Mouse (Mus musculus): ENCODE results near the gene Crabp2. TPM values are rescaled to one million over a fixed set of nuclear protein-coding genes. Genes with fewer than 3 reads are reported as not detected.
A peak's percentile ranks its signal among the peaks of the same experiment; 100 is the strongest.

Gene Crabp2
- polyA plus RNA-seq, 1 experiment from 2014 or later: 834 TPM

GRCm38 (mm10) chr3:87972203-87972664, 23.8 kb downstream of the Crabp2 start:
- Histone ChIP-seq H3K36me3 (replicated peaks) (peaks cover 41% of the 10 kb centered on the region), H3K4me1 (peaks cover 67% of the 10 kb centered on the region), H3K9me3 (no peaks in the 10 kb centered on the region), H3K27ac (peak overlapping the region; percentile 97), H3K4me3 (peak overlapping the region; percentile 93), H3K27me3 (ENCODE audit: poor library complexity, severe bottlenecking) (peaks cover 15% of the 10 kb centered on the region; the same call in 1 of the 2 replicates)
- DNase-seq (ENCODE audit: extremely low spot score, low spot score): peak; percentile 56
- 10% methylated on average over 8 of the region's 8 CpGs for WGBS

GRCm38 (mm10) chr3:87972776-87973175, 24.3 kb downstream of the Crabp2 start:
- H3K36me3 ChIP-seq (replicated peaks): peaks cover 46% of the 10 kb centered on the region
- H3K4me1 ChIP-seq: peaks cover 67% of the 10 kb centered on the region
- peak overlapping the region; percentile 97 for H3K27ac ChIP-seq
- WGBS: 27% methylated on average over 5 of the region's 5 CpGs
- no peaks in the 10 kb centered on the region for H3K9me3 ChIP-seq
- H3K4me3 ChIP-seq: peak overlapping the region; percentile 93
- peaks cover 15% of the 10 kb centered on the region; the same call in 1 of the 2 replicates for H3K27me3 ChIP-seq (ENCODE audit: poor library complexity, severe bottlenecking)
- peak; percentile 50 for DNase-seq (ENCODE audit: extremely low spot score, low spot score)

- peaks cover 77% of the 10 kb centered on the region for H3K4me1 ChIP-seq
- H3K9me3 ChIP-seq: no peaks in the 10 kb centered on the region
- H3K27me3 ChIP-seq (ENCODE audit: poor library complexity, severe bottlenecking): peaks cover 15% of the 10 kb centered on the region; the same call in 1 of the 2 replicates
- peak overlapping the region; percentile 93 for H3K4me3 ChIP-seq
- WGBS: 15% methylated on average over 14 of the region's 14 CpGs
- DNase-seq (ENCODE audit: extremely low spot score, low spot score): no peak
- H3K36me3 ChIP-seq (replicated peaks): peaks cover 57% of the 10 kb centered on the region
- peak overlapping the region; percentile 97 for H3K27ac ChIP-seq
Observed at GRCm38 (mm10) chr3:87973593-87974380, 25.3 kb downstream of the Crabp2 start.

- WGBS: 9% methylated on average over 12 of the region's 12 CpGs
- Histone ChIP-seq H3K4me1 (peaks cover 81% of the 10 kb centered on the region), H3K9me3 (no peaks in the 10 kb centered on the region), H3K27me3 (ENCODE audit: poor library complexity, severe bottlenecking) (peaks cover 15% of the 10 kb centered on the region; the same call in 1 of the 2 replicates), H3K36me3 (replicated peaks) (peaks cover 64% of the 10 kb centered on the region), H3K4me3 (peak overlapping the region; percentile 93), H3K27ac (peak overlapping the region; percentile 97)
- DNase-seq (ENCODE audit: extremely low spot score, low spot score): peak; percentile 90
Observed at GRCm38 (mm10) chr3:87974381-87974987, 26.0 kb downstream of the Crabp2 start.

- Histone ChIP-seq H3K4me1 (peaks cover 81% of the 10 kb centered on the region), H3K9me3 (no peaks in the 10 kb centered on the region), H3K27ac (peak overlapping the region; percentile 89; the same call in 1 of the 2 replicates), H3K27me3 (ENCODE audit: poor library complexity, severe bottlenecking) (0 out of 2 replicates have a peak, but pooled peaks cover 5% of the 10 kb centered on the region), H3K36me3 (replicated peaks) (peaks cover 63% of the 10 kb centered on the region), H3K4me3 (no peak overlapping the region)
- WGBS: 85% methylated on average over 5 of the region's 5 CpGs
- no peak for DNase-seq (ENCODE audit: extremely low spot score, low spot score)
Observed at GRCm38 (mm10) chr3:87979493-87979892, 31.0 kb downstream of the Crabp2 start.

GRCm38 (mm10) chr3:87980085-87980484, 31.6 kb downstream of the Crabp2 start:
- Histone ChIP-seq H3K27me3 (ENCODE audit: poor library complexity, severe bottlenecking) (0 out of 2 replicates have a peak, but pooled peaks cover 5% of the 10 kb centered on the region), H3K36me3 (replicated peaks) (peaks cover 58% of the 10 kb centered on the region), H3K27ac (peak overlapping the region; percentile 89), H3K9me3 (no peaks in the 10 kb centered on the region), H3K4me1 (peaks cover 81% of the 10 kb centered on the region), H3K4me3 (no peak overlapping the region)
- DNase-seq (ENCODE audit: extremely low spot score, low spot score): no peak
- 66% methylated on average over 3 of the region's 3 CpGs for WGBS

GRCm38 (mm10) chr3:87980728-87981127, 32.3 kb downstream of the Crabp2 start:
- DNase-seq (ENCODE audit: extremely low spot score, low spot score): no peak
- Histone ChIP-seq H3K4me3 (no peak overlapping the region), H3K9me3 (no peaks in the 10 kb centered on the region), H3K36me3 (replicated peaks) (peaks cover 51% of the 10 kb centered on the region), H3K27me3 (ENCODE audit: poor library complexity, severe bottlenecking) (peaks cover 6% of the 10 kb centered on the region; the same call in 1 of the 2 replicates), H3K27ac (peak overlapping the region; percentile 89), H3K4me1 (peaks cover 81% of the 10 kb centered on the region)
- WGBS: 59% methylated on average over 5 of the region's 5 CpGs

GRCm38 (mm10) chr3:87981214-87981760, 32.8 kb downstream of the Crabp2 start:
- 91% methylated on average over 6 of the region's 6 CpGs for WGBS
- Histone ChIP-seq H3K27me3 (ENCODE audit: poor library complexity, severe bottlenecking) (peaks cover 12% of the 10 kb centered on the region; the same call in 1 of the 2 replicates), H3K36me3 (replicated peaks) (peaks cover 46% of the 10 kb centered on the region), H3K27ac (peak overlapping the region; percentile 89), H3K9me3 (no peaks in the 10 kb centered on the region), H3K4me1 (peaks cover 85% of the 10 kb centered on the region), H3K4me3 (no peak overlapping the region)
- no peak for DNase-seq (ENCODE audit: extremely low spot score, low spot score)

- peaks cover 15% of the 10 kb centered on the region; the same call in 1 of the 2 replicates for H3K27me3 ChIP-seq (ENCODE audit: poor library complexity, severe bottlenecking)
- DNase-seq (ENCODE audit: extremely low spot score, low spot score): no peak
- H3K36me3 ChIP-seq (replicated peaks): peaks cover 37% of the 10 kb centered on the region
- H3K4me1 ChIP-seq: peaks cover 94% of the 10 kb centered on the region
- H3K9me3 ChIP-seq: no peaks in the 10 kb centered on the region
- 35% methylated on average over 12 of the region's 12 CpGs for WGBS
- H3K27ac ChIP-seq: peak overlapping the region; percentile 89
- H3K4me3 ChIP-seq: peak overlapping the region; percentile 41
Observed at GRCm38 (mm10) chr3:87981894-87982835, 33.7 kb downstream of the Crabp2 start.

GRCm38 (mm10) chr3:87982836-87983601, 34.6 kb downstream of the Crabp2 start:
- Histone ChIP-seq H3K27me3 (ENCODE audit: poor library complexity, severe bottlenecking) (peaks cover 16% of the 10 kb centered on the region), H3K4me1 (peaks cover 100% of the 10 kb centered on the region), H3K4me3 (peak overlapping the region; percentile 41), H3K36me3 (replicated peaks) (peaks cover 28% of the 10 kb centered on the region), H3K9me3 (no peaks in the 10 kb centered on the region), H3K27ac (peak overlapping the region; percentile 89)
- peak; percentile 71 for DNase-seq (ENCODE audit: extremely low spot score, low spot score)
- WGBS: 2% methylated on average over 13 of the region's 13 CpGs

- Histone ChIP-seq H3K27ac (peak overlapping the region; percentile 89), H3K36me3 (replicated peaks) (peaks cover 22% of the 10 kb centered on the region), H3K4me3 (peak overlapping the region; percentile 41), H3K4me1 (peaks cover 100% of the 10 kb centered on the region), H3K9me3 (no peaks in the 10 kb centered on the region), H3K27me3 (ENCODE audit: poor library complexity, severe bottlenecking) (peaks cover 22% of the 10 kb centered on the region)
- no peak for DNase-seq (ENCODE audit: extremely low spot score, low spot score)
- 48% methylated on average over 6 of the region's 6 CpGs for WGBS
Observed at GRCm38 (mm10) chr3:87983627-87984026, 35.2 kb downstream of the Crabp2 start.

Data from forebrain, embryonic 10.5 days (tissue).